Mouse (Mus musculus) layer of hippocampus, adult 2 months (tissue): ENCODE data around the gene Cxcl15. TPM values are rescaled to one million over a fixed set of nuclear protein-coding genes. Genes with fewer than 3 reads are reported as not detected.
"Not testable (repeated sequence)": the region's sequence is repeated elsewhere in the genome, so short reads cannot be mapped to it uniquely, and the experiment has no call there.

Experiments
- DNase-seq, 2 experiments: peaks; one replicate each; pipeline ENCODE4 v3.0.0; 2022; ENCODE audit warnings: low spot score in 2 of 2
- H3K27ac ChIP-seq: fragments of 200-600 bp; 2 replicates; pipeline ENCODE4 v1.8.1; 2022
- H3K4me3 ChIP-seq: fragments of 200-600 bp; 2 replicates; pipeline ENCODE4 v1.8.1; 2022; ENCODE audit warnings: mild to moderate bottlenecking
- CTCF ChIP-seq: fragments of 200-600 bp; conservative IDR thresholded peaks from 2 replicates; pipeline ENCODE4 v1.8.1; 2022; ENCODE audit warnings: antibody characterized with exemption, mild to moderate bottlenecking, moderate library complexity
- microRNA-seq, 2 experiments: library from miRNA; unstranded; fragments of <30 nt; microRNA quantifications; one replicate each; pipeline ENCODE4 v1.2.0; 2021
- total RNA-seq, 2 experiments: library from RNA; stranded (reverse); gene quantifications; 2 replicates each; pipeline ENCODE4 v1.2.3; 2021

The Cxcl15 gene
- total RNA-seq, 2 experiments from 2014 or later: not detected

GRCm38 (mm10) chr5:90819756-90820155 is 25.4 kb downstream of the Cxcl15 start:
- Histone ChIP-seq H3K4me3 (no peak overlapping the region), H3K27ac (no peak overlapping the region)
- no peak for DNase-seq
- no peak for TF ChIP-seq CTCF

GRCm38 (mm10) chr5:90832145-90832767 is 37.9 kb downstream of the Cxcl15 start:
- DNase-seq: no peak
- Histone ChIP-seq H3K27ac (no peak overlapping the region), H3K4me3 (no peak overlapping the region)
- no peak for TF ChIP-seq CTCF

GRCm38 (mm10) chr5:90832768-90833388 is 38.5 kb downstream of the Cxcl15 start:
- Histone ChIP-seq H3K4me3 (no peak overlapping the region), H3K27ac (no peak overlapping the region)
- no peak for TF ChIP-seq CTCF
- DNase-seq: no peak

GRCm38 (mm10) chr5:90834436-90834835 is 40.1 kb downstream of the Cxcl15 start:
- no peak for DNase-seq
- Histone ChIP-seq H3K27ac (no peak overlapping the region), H3K4me3 (no peak overlapping the region)
- TF ChIP-seq CTCF: no peak

GRCm38 (mm10) chr5:90838582-90838981 is 44.2 kb downstream of the Cxcl15 start:
- TF ChIP-seq CTCF: no peak
- H3K27ac ChIP-seq: no peak overlapping the region

GRCm38 (mm10) chr5:90840902-90841869 is 46.9 kb downstream of the Cxcl15 start:
- no peak for DNase-seq
- Histone ChIP-seq H3K4me3 (no peak overlapping the region), H3K27ac (no peak overlapping the region)
- no peak for TF ChIP-seq CTCF

More at GRCm38 (mm10) chr5:90838582-90838981, 44.2 kb downstream of the Cxcl15 start:
- H3K4me3 ChIP-seq: no peak overlapping the region
- no peak for DNase-seq

GRCm38 (mm10) chr5:90843891-90844290 is 49.6 kb downstream of the Cxcl15 start:
- TF ChIP-seq CTCF: no peak
- DNase-seq: no peak
- no peak overlapping the region for H3K4me3 ChIP-seq
- no peak overlapping the region for H3K27ac ChIP-seq

GRCm38 (mm10) chr5:90850096-90850495 is 55.8 kb downstream of the Cxcl15 start:
- H3K4me3 ChIP-seq, DNase-seq, H3K27ac ChIP-seq: not testable (repeated sequence)

- not testable (repeated sequence) for H3K27ac ChIP-seq, DNase-seq, H3K4me3 ChIP-seq
Measured at GRCm38 (mm10) chr5:90851391-90851790, 57.1 kb downstream of the Cxcl15 start.

Small RNAs within 50 kb of the gene (microRNA-seq; reads per million reads assigned to microRNA genes)
- 0 reads per million in 2 experiments for gene Gm24322

Other genes starting within 250 kb of the Cxcl15 start
- not detected for gene 5830473C10Rik, start 233.4 kb upstream of the Cxcl15 start, total RNA-seq
- under 1 TPM; 0.74 to 0.96 TPM for gene Rassf6, start 153.9 kb upstream of the Cxcl15 start, total RNA-seq
- gene Cxcl5, start 35.2 kb upstream of the Cxcl15 start, total RNA-seq: under 1 TPM; 0.20 to 0.31 TPM
- under 1 TPM in 1 of 2 experiments, not detected in 1; 0.46 TPM for gene Ppbp, start 26.0 kb upstream of the Cxcl15 start, total RNA-seq
- 1 to 10 TPM; 2.0 to 3.5 TPM for gene Pf4, start 22.1 kb upstream of the Cxcl15 start, total RNA-seq
- gene Cxcl3, start 8.4 kb upstream of the Cxcl15 start, total RNA-seq: not detected
- not detected for gene Cxcl1, start 96.7 kb downstream of the Cxcl15 start, total RNA-seq
- not detected for gene Cxcl2, start 109.3 kb downstream of the Cxcl15 start, total RNA-seq
- gene Mthfd2l, start 136.6 kb downstream of the Cxcl15 start, total RNA-seq: 10 to 100 TPM; 18.3 to 24.4 TPM
- under 1 TPM; 0.20 to 0.27 TPM for gene Epgn, start 232.9 kb downstream of the Cxcl15 start, total RNA-seq